Comparison of ENCODE assay signal across 7 mouse cellular contexts in genomic region chr14:33446561-33447023, GRCm38 (mm10). TPM values are rescaled to one million over a fixed set of nuclear protein-coding genes. Genes with fewer than 3 reads are reported as not detected.
DNase-seq lines count a peak whose midpoint lies in the region; ATAC-seq and TF ChIP-seq lines count a peak whose summit lies in the region.

No protein-coding gene starts in this region.

- WGBS in lung, embryonic 16.5 days = under 1% methylated on average over 63 of the region's 72 CpGs
- WGBS in bone marrow, adult 2 months = 1% methylated on average over 66 of the region's 72 CpGs
- WGBS in embryonic facial prominence, embryonic 13.5 days = under 1% methylated on average over 45 of the region's 72 CpGs
- under 1% methylated on average over 71 of the region's 72 CpGs for WGBS in limb, embryonic 10.5 days
- WGBS in neural tube, embryonic 15.5 days = under 1% methylated on average over 55 of the region's 72 CpGs

- H3K4me3 ChIP-seq in lung, embryonic 16.5 days (ENCODE audit: low read length) = peak overlapping the region; percentile 81
- H3K4me3 ChIP-seq in bone marrow, adult 2 months (replicated peaks; ENCODE audit: control insufficient read depth, low read depth, low read length) = peak overlapping the region; percentile 82
- peak overlapping the region; percentile 91 for H3K4me3 ChIP-seq in embryonic facial prominence, embryonic 13.5 days
- H3K4me3 ChIP-seq in limb, embryonic 10.5 days = peak overlapping the region; percentile 95
- H3K4me3 ChIP-seq in neural tube, embryonic 15.5 days (replicated peaks) = peak overlapping the region; percentile 88

- peaks cover 17% of the 10 kb centered on the region for H3K4me1 ChIP-seq in lung, embryonic 16.5 days (replicated peaks; ENCODE audit: control insufficient read depth, insufficient read depth, low read length)
- no peaks in the 10 kb centered on the region; the same call in 1 of the 2 replicates for H3K4me1 ChIP-seq in bone marrow, adult 2 months (ENCODE audit: control insufficient read depth, insufficient read depth, low read length)
- H3K4me1 ChIP-seq in embryonic facial prominence, embryonic 13.5 days = peaks cover 7% of the 10 kb centered on the region
- H3K4me1 ChIP-seq in limb, embryonic 10.5 days = peaks cover 16% of the 10 kb centered on the region
- H3K4me1 ChIP-seq in neural tube, embryonic 15.5 days = peaks cover 22% of the 10 kb centered on the region

- DNase-seq in lung, postnatal 36 days = no peak
- DNase-seq in limb, embryonic 10.5 days (ENCODE audit: low spot score) = no peak
- no peak for DNase-seq in thymus, postnatal 14 days

- H3K9ac ChIP-seq in lung, embryonic 16.5 days (ENCODE audit: low read length) = peak overlapping the region; percentile 88
- H3K9ac ChIP-seq in embryonic facial prominence, embryonic 13.5 days = peak overlapping the region; percentile 93
- H3K9ac ChIP-seq in neural tube, embryonic 15.5 days (replicated peaks) = peak overlapping the region; percentile 89

- peak overlapping the region; percentile 54 for H3K4me2 ChIP-seq in lung, embryonic 16.5 days (ENCODE audit: low read depth, low read length)
- peak overlapping the region; percentile 67 for H3K4me2 ChIP-seq in embryonic facial prominence, embryonic 13.5 days
- H3K4me2 ChIP-seq in neural tube, embryonic 15.5 days = peak overlapping the region; percentile 61

- no peaks in the 10 kb centered on the region for H3K9me3 ChIP-seq in lung, embryonic 16.5 days (ENCODE audit: control insufficient read depth, low read length)
- no peaks in the 10 kb centered on the region for H3K9me3 ChIP-seq in embryonic facial prominence, embryonic 13.5 days
- H3K9me3 ChIP-seq in limb, embryonic 10.5 days (replicated peaks) = no peaks in the 10 kb centered on the region
- no peaks in the 10 kb centered on the region for H3K9me3 ChIP-seq in neural tube, embryonic 15.5 days (replicated peaks)

- TF ChIP-seq POLR2A in bone marrow, adult 2 months (IDR thresholded peaks at IDR 0.05; ENCODE audit: borderline replicate concordance, control insufficient read depth, low read depth, low read length) = no peak

- peak; percentile 69 for ATAC-seq in lung, embryonic 16.5 days (ENCODE audit: low read depth)
- peak; percentile 62 for ATAC-seq in embryonic facial prominence, embryonic 13.5 days (ENCODE audit: insufficient number of reproducible peaks, insufficient read depth, low FRiP score, low TSS enrichment, low read depth)
- peak; percentile 72 for ATAC-seq in neural tube, embryonic 15.5 days (ENCODE audit: low FRiP score)

- no peak for TF ChIP-seq CTCF in bone marrow, adult 2 months (IDR thresholded peaks at IDR 0.05; ENCODE audit: control insufficient read depth, insufficient read depth, low read length)

- no peaks in the 10 kb centered on the region for H3K27me3 ChIP-seq in lung, embryonic 16.5 days (ENCODE audit: control insufficient read depth, insufficient read depth, low read depth, low read length)
- peaks cover 3% of the 10 kb centered on the region; the same call in 1 of the 2 replicates for H3K27me3 ChIP-seq in embryonic facial prominence, embryonic 13.5 days
- peaks cover 11% of the 10 kb centered on the region for H3K27me3 ChIP-seq in limb, embryonic 10.5 days (ENCODE audit: low read depth, poor library complexity, severe bottlenecking)
- H3K27me3 ChIP-seq in neural tube, embryonic 15.5 days (replicated peaks) = 0 out of 2 replicates have a peak, but pooled peaks cover 14% of the 10 kb centered on the region

- H3K27ac ChIP-seq in lung, embryonic 16.5 days (ENCODE audit: low read length) = peak overlapping the region; percentile 94
- H3K27ac ChIP-seq in bone marrow, adult 2 months (ENCODE audit: control insufficient read depth, insufficient read depth, low read depth, low read length, poor library complexity) = peak overlapping the region; percentile 80
- peak overlapping the region; percentile 91 for H3K27ac ChIP-seq in embryonic facial prominence, embryonic 13.5 days
- peak overlapping the region; percentile 98 for H3K27ac ChIP-seq in limb, embryonic 10.5 days
- peak overlapping the region; percentile 93 for H3K27ac ChIP-seq in neural tube, embryonic 15.5 days (replicated peaks)

- no peaks in the 10 kb centered on the region for H3K36me3 ChIP-seq in lung, embryonic 16.5 days (ENCODE audit: control insufficient read depth, insufficient read depth, low read length)
- no peaks in the 10 kb centered on the region for H3K36me3 ChIP-seq in embryonic facial prominence, embryonic 13.5 days
- no peaks in the 10 kb centered on the region for H3K36me3 ChIP-seq in limb, embryonic 10.5 days
- H3K36me3 ChIP-seq in neural tube, embryonic 15.5 days = no peaks in the 10 kb centered on the region

RNA-seq across cellular contexts. Expression of gene Mapk8, which starts 0.4 kb away (rescaled TPM):
- 13.9 and 15.6 TPM in 2 replicates for polyA plus RNA-seq in lung, embryonic 16.5 days (2015; fragmentation: Nextera tagmentation; extraction: Ambion mirVana)
- 4.3 and 14.3 TPM in 2 replicates for polyA plus RNA-seq in bone marrow, adult 2 months (2011; ENCODE audit: insufficient read depth, insufficient read length, low replicate concordance, missing spikeins)
- 24.2 and 24.8 TPM in 2 replicates for polyA plus RNA-seq in embryonic facial prominence, embryonic 13.5 days (2015; fragmentation: Nextera tagmentation; extraction: Ambion mirVana)
- 21.7 and 24.6 TPM in 2 replicates for polyA plus RNA-seq in limb, embryonic 10.5 days (2016; fragmentation: Nextera tagmentation; extraction: Ambion mirVana)
- 30.0 and 32.8 TPM in 2 replicates for polyA plus RNA-seq in neural tube, embryonic 15.5 days (2015; fragmentation: Nextera tagmentation; extraction: Ambion mirVana)

RNA-seq across cellular contexts. Expression of gene Frmpd2, which starts 24.9 kb away (rescaled TPM):
- polyA plus RNA-seq in lung, embryonic 16.5 days (2015; fragmentation: Nextera tagmentation; extraction: Ambion mirVana) = 0.49 and 0.67 TPM in 2 replicates
- not detected in 2 replicates for polyA plus RNA-seq in bone marrow, adult 2 months (2011; ENCODE audit: insufficient read depth, insufficient read length, low replicate concordance, missing spikeins)
- polyA plus RNA-seq in embryonic facial prominence, embryonic 13.5 days (2015; fragmentation: Nextera tagmentation; extraction: Ambion mirVana) = 0.18 TPM in 1 of 2 replicates, not detected in the other
- polyA plus RNA-seq in limb, embryonic 10.5 days (2016; fragmentation: Nextera tagmentation; extraction: Ambion mirVana) = 0.05 TPM in 1 of 2 replicates, not detected in the other
- polyA plus RNA-seq in neural tube, embryonic 15.5 days (2015; fragmentation: Nextera tagmentation; extraction: Ambion mirVana) = 0.24 TPM in 1 of 2 replicates, not detected in the other
